Mouse (Mus musculus): ENCODE measurements around the gene Fes.

GRCm38 (mm10) chr7:80421576-80421975, 33.8 kb upstream of the Fes start:
- TF ChIP-seq CTCF (IDR thresholded peaks at IDR 0.05; ENCODE audit: low read depth, low read length), result no peak
- TF ChIP-seq TAL1 (conservative IDR thresholded peaks at IDR 0.05; ENCODE audit: low read depth, low read length), result no peak
